Mouse (Mus musculus) erythroblast, adult 5-6 weeks (primary cell): ENCODE measurements around the gene Adh1. TPM values are rescaled to one million over a fixed set of nuclear protein-coding genes. Genes with fewer than 3 reads are reported as not detected.

ENCODE experiments used
- ATAC-seq: replicated peaks from 2 replicates; pipeline ENCODE4 v1.8.0; 2016; ENCODE audit warnings: moderate number of reproducible peaks, mild to moderate bottlenecking, moderate TSS enrichment, inconsistent platforms; ENCODE audit not compliant: poor library complexity, low FRiP score, severe bottlenecking
- total RNA-seq, 2 experiments: library from RNA; stranded (forward) in 1 of 2; stranded (reverse) in 1 of 2; fragments of 150-400 nt in 1 of 2; fragments of 200-764, 138-1000 nt in 1 of 2; gene quantifications; 2 replicates each; pipeline versions ENCODE4 v1.2.3 to v1.2.4; 2015 to 2017; ENCODE audit warnings: low replicate concordance in 2 of 2

Adh1 gene
- total RNA-seq, 2 experiments from 2014 or later, result not detected

GRCm38 (mm10) chr3:138240411-138240810 lies 20.4 kb upstream of the Adh1 start:
- ATAC-seq, result no peak

DNA sequence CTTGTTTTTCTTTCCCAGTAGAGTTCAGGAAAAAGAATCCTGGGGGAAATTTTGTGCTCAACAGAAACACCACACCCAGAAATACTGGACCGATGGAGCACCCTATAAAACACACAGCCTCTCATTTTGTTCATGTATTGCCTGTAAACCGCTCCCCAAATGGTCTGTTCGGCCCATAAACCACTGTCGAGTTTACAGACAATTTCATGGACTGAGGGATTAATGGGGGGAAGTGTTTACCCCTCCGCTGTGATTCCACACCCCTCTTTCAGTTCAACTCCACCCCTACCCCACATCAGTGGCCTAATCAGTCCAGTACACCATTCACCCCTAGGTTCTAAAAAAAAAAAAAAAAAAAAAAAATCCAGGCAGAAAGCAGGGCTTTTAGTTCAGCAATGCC lies 19.8 kb upstream of the Adh1 start:
- no peak for ATAC-seq

DNA sequence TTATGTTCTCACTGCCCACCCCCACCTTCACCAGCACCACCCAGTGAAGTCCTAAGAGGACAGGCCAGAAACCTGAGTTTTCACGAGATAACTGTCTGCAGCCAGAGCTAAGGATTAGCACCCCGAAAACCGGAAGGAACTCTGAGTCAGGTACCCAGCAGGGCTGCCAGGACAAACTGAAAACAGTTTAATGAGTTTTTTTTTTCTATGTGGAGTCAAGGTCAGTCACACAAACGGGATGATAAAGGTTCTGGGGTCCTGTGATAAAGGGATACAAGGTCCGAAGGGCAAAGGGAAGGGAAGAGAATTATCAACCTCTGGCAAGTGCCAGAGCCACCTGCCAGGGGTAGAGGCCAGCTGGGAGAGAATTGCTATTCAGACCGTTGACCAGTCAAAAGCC lies 19.4 kb upstream of the Adh1 start:
- ATAC-seq, result no peak

DNA sequence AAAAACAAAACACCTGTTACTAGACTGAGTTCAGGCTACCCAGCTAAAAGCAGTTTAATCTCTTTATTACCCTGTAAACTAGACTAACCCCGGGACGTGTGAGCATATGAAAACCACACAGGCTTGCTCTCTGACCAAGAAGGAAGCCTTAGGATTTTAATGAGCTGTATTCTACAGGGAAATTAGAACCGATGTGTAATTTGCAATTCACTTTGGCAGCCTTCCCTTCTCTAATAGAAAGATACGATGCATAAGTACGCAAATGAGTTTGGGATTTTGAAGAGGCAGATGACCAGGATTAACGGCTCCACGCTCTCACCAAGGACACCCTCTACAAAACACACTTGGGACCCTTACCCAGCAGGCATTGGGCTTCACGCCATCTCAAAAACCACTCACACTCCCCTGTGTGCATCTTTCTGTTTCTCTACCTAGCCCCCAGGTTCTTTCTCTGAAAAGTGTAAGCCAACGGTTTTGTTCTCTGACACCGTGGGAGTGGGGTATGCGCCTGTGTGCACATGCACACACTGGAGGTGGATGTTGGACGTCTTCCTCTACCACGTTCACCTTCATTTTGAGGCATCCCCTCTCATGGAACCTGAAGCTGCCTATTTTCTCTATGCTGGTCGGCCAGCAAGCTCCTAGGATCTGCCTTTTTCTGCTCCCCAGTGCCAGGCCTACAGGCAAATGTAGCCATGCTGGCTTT lies 18.6 kb upstream of the Adh1 start:
- ATAC-seq, result no peak

DNA sequence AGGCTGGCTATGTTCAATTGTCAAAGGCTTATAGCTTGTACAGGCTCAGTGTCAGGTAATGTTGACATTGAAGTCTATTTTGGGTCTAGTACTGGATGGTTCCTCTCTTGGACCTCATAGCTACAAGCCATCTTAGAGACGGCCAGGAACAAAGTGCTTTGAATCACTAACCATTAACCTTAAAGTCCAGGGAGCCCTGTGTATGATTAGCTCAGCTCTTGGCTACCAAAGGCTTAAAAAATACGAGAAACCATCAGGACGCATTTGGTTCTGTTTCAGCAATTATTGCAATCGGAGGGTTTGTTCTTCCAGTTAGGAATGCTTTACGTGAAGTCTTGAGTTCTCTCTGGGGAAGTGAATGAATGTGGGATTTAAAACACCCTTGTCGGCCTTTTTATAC lies 17.9 kb upstream of the Adh1 start:
- ATAC-seq, result no peak

DNA sequence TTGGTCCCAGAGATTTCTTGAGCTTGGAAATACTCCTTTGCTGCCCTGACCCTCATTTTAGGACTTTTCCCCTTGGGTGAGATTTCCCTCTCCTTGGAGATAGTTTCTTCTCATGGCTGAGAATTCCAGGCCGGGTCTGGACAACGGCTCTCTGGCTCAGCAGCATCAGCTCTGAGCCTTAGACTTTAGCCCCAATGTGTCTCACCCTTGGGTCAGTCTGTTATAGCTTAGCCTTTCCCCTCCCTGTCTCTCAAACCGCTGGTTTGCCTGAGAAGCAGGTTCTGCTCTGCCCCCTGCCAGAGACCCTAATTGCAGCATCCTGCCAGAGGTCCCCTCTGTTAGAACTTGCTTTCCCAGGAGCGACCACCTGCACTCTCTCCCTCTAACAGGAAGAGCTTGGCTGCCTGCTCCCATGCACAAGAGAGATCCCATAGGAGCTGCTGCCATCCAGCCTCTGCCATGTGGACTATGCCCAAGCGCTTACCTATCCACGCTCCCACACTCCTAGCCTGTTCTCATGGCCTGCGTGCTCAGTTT lies 16.4 kb upstream of the Adh1 start:
- ATAC-seq, result no peak

GRCm38 (mm10) chr3:138246511-138247020 lies 14.2 kb upstream of the Adh1 start:
- ATAC-seq, result no peak

- no peak for ATAC-seq
Measured at GRCm38 (mm10) chr3:138247241-138247640, 13.6 kb upstream of the Adh1 start.

DNA sequence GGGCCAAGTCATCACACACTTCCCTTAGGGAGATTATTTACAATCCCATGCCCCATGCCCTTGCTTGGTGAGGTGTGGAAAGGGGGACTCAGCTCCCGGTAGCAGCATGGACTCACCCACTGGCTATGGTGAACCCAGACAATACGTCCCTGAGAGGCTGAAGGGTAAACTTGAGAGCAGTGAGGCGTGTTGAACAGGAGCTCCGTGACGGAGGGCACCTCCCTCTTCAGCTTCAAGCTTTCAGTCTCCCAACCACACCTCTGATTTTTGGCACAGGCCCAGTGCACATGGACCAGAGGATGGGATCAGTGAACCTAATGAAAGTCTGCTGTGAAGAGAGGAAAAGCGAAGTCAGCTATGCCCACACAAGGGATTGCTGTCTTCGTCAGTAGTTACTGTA lies 12.8 kb upstream of the Adh1 start:
- ATAC-seq, result no peak

GRCm38 (mm10) chr3:138248746-138249145 lies 12.0 kb upstream of the Adh1 start:
- ATAC-seq, result no peak

- ATAC-seq, result no peak
Measured at GRCm38 (mm10) chr3:138251156-138251555, 9.6 kb upstream of the Adh1 start.

- no peak for ATAC-seq
Measured at GRCm38 (mm10) chr3:138254205-138254604, 6.6 kb upstream of the Adh1 start.

DNA sequence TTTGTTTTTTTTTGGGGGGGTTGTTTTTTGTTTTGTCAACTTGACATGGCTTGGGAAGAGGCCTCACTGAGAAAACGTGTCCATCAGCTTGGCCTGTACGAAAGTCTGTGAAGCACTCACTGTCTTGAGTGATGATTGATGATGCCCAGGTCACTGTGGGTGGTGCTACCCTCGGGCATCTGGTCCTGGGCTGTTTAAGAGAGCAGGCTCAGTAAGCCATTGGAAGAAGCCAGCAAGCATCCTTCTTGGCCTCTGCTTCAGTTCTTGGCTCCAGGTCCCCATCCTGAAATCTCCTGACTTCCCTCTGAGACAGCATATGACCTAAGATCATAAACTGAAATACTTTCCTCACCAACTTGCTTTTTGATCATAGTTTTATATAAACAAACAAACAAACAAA lies 5.4 kb upstream of the Adh1 start:
- ATAC-seq, result no peak

DNA sequence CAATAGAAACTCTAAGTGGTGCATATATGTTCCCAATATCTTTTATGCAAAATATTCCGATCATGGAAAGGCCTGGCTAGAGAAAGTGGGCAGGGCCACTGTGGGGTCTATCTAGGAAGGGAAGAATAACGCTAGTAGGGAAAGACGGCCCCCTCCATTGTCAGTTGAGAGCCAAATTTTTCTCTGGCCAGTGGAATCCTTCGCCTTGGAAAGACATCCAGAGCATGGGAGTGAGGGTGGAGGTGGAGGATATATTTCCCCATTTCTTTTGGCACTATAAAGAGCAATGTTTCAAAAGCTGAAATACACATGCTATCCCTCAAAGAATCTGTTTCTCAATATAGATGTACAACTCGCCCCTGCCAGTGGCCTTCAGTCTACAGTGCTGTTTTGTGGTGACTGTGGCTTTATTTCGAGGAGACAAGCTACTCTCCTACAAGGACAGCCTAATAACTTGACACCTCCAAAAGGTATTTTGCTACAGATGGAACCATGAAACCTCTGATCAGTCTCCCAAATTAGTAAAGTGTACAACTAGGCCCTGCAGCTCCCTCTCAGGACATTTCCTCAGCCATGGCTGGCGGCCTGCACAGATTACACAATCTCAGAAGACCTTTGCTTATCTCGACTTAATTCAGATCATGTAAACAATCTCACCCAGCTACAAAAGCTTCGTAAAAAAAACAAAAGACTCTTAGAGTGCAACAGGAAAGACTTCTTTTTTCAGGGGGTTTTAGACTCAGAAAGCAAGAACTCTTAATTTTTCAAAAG lies 4.8 kb upstream of the Adh1 start:
- no peak for ATAC-seq

DNA sequence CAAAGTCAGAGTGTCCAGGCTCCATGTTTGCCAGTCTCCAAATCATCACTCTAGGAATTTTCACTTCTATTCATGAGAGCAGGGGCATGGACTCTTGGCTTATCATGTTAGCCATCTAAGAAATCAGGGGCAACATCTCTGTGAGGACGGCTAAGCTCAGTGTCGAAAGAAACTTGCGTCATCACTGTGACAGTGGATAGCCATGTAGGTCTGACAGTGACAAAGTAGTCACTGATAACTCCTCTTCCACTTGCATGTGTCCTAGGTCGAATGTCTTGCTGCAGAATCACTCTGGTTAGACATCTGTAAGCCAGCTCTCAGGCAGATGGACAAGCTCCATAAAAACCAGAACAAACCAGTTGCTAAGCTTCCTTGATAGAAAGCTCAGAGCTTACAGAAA lies 1.8 kb downstream of the Adh1 start:
- ATAC-seq, result no peak

- no peak for ATAC-seq
Measured at GRCm38 (mm10) chr3:138263154-138263930, 2.6 kb downstream of the Adh1 start.

GRCm38 (mm10) chr3:138264648-138265047 lies 3.9 kb downstream of the Adh1 start:
- no peak for ATAC-seq

- no peak for ATAC-seq
Measured at GRCm38 (mm10) chr3:138270507-138270906, 9.7 kb downstream of the Adh1 start.

DNA sequence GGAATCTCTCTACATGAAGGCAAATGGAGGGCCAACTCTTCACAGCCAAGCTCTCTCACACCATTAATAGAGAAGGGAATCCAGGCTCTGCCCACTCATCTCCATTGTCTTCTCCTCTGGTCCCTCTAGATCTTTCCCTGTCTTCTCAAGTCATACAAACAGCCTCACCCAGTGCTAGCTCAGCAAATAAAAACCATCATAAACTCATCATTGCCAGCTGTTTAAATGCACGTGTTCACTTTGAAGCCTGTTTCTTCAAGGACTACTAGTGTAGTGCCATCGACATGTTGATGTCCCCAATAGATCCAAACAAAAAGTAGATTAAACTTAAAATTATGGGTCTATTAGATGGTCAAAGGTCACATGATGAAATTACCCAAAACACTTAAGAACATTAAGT lies 10.5 kb downstream of the Adh1 start:
- no peak for ATAC-seq

- no peak for ATAC-seq
Measured at GRCm38 (mm10) chr3:138273080-138273479, 12.3 kb downstream of the Adh1 start.
